Mouse (Mus musculus) C2C12 (cell line): ENCODE measurements at regions not wholly inside any gene's neighbourhood (a gene's known extent, or its start where the extent isn't known, plus 50 kb on each side); places are given as distances from the start of the nearest gene placed in this dataset.

Experiments used
- H3K27me3 ChIP-seq: one replicate; pipeline ENCODE4 v1.6.1; 2011; ENCODE audit not compliant: control insufficient read depth, insufficient read depth, insufficient read length
- H3K36me3 ChIP-seq: one replicate; pipeline ENCODE4 v1.6.1; 2011; ENCODE audit not compliant: control insufficient read depth, insufficient read depth
- H3K4me3 ChIP-seq: one replicate; pipeline ENCODE4 v1.5.1; 2011; ENCODE audit warnings: mild to moderate bottlenecking, control low read depth; ENCODE audit not compliant: poor library complexity, insufficient read depth, severe bottlenecking
- H3K79me2 ChIP-seq: one replicate; pipeline ENCODE4 v1.6.1; 2011; ENCODE audit not compliant: control insufficient read depth, insufficient read depth
- H3K79me3 ChIP-seq: one replicate; pipeline ENCODE4 v1.6.1; 2011; ENCODE audit warnings: low read depth, control low read depth
- H3ac ChIP-seq: one replicate; pipeline ENCODE3; 2011; ENCODE audit warnings: low read depth; ENCODE audit not compliant: control insufficient read depth, insufficient read length
- CEBPB ChIP-seq: IDR thresholded peaks from one replicate; pipeline ENCODE4 v1.6.1; 2011; ENCODE audit warnings: low read depth, mild to moderate bottlenecking, control low read depth, moderate library complexity
- CTCF ChIP-seq: IDR thresholded peaks from one replicate; pipeline ENCODE4 v1.5.1; 2011; ENCODE audit not compliant: control insufficient read depth, insufficient read depth, insufficient read length
- FOSL1 ChIP-seq: IDR thresholded peaks from one replicate; pipeline ENCODE4 v1.8.0; 2011; ENCODE audit warnings: mild to moderate bottlenecking, low read length; ENCODE audit not compliant: poor library complexity, insufficient read depth, severe bottlenecking
- MAX ChIP-seq: IDR thresholded peaks from one replicate; pipeline ENCODE4 v1.6.1; 2011; ENCODE audit warnings: mild to moderate bottlenecking, control low read depth
- MYOD1 ChIP-seq: IDR thresholded peaks from one replicate; pipeline ENCODE4 v1.6.1; 2011; ENCODE audit warnings: low read depth; ENCODE audit not compliant: control insufficient read depth, insufficient read length
- MYOG ChIP-seq: IDR thresholded peaks from one replicate; pipeline ENCODE4 v1.6.1; 2011; ENCODE audit not compliant: control insufficient read depth, insufficient read length; ENCODE audit errors: extremely low read depth
- USF1 ChIP-seq: IDR thresholded peaks from one replicate; pipeline ENCODE4 v1.6.1; 2011; ENCODE audit warnings: low read depth, mild to moderate bottlenecking, control low read depth, moderate library complexity

- Histone ChIP-seq H3K36me3 (no peaks in the 10 kb centered on the region), H3K4me3 (no peak overlapping the region), H3K27me3 (no peaks in the 10 kb centered on the region), H3K79me3 (no peaks in the 10 kb centered on the region), H3ac (no peak overlapping the region), H3K79me2 (no peaks in the 10 kb centered on the region)
- TF ChIP-seq FOSL1 (no peak), CTCF (no peak), CEBPB (no peak), USF1 (no peak), MYOD1 (no peak), MAX (no peak), MYOG (no peak)
These were observed 90.2 kb downstream of the Setd4 start for GRCm38 (mm10) chr16:93513616-93514041.

GRCm38 (mm10) chr16:93511988-93512387 is 91.9 kb downstream of the Setd4 start:
- TF ChIP-seq USF1 (no peak), CEBPB (no peak), MYOG (no peak), MAX (no peak), MYOD1 (no peak), FOSL1 (no peak), CTCF (no peak)
- Histone ChIP-seq H3K79me3 (no peaks in the 10 kb centered on the region), H3K79me2 (no peaks in the 10 kb centered on the region), H3ac (no peak overlapping the region), H3K4me3 (no peak overlapping the region), H3K36me3 (no peaks in the 10 kb centered on the region), H3K27me3 (no peaks in the 10 kb centered on the region)

GRCm38 (mm10) chr16:93511517-93511916 is 92.3 kb downstream of the Setd4 start:
- H3K36me3 ChIP-seq = no peaks in the 10 kb centered on the region
- no peak overlapping the region for H3ac ChIP-seq

GRCm38 (mm10) chr16:93498800-93499199 is 105.1 kb downstream of the Setd4 start:
- no peaks in the 10 kb centered on the region for H3K27me3 ChIP-seq
- no peak overlapping the region for H3ac ChIP-seq
- H3K36me3 ChIP-seq = no peaks in the 10 kb centered on the region
- H3K4me3 ChIP-seq = no peak overlapping the region
- no peaks in the 10 kb centered on the region for H3K79me2 ChIP-seq
- no peaks in the 10 kb centered on the region for H3K79me3 ChIP-seq
- no peak for TF ChIP-seq FOSL1
- no peak for TF ChIP-seq MYOD1
- no peak for TF ChIP-seq USF1
- TF ChIP-seq CTCF = no peak
- no peak for TF ChIP-seq CEBPB
- TF ChIP-seq MYOG = no peak
- no peak for TF ChIP-seq MAX

More at GRCm38 (mm10) chr16:93511517-93511916, 92.3 kb downstream of the Setd4 start:
- Histone ChIP-seq H3K79me3 (no peaks in the 10 kb centered on the region), H3K4me3 (no peak overlapping the region), H3K27me3 (no peaks in the 10 kb centered on the region), H3K79me2 (no peaks in the 10 kb centered on the region)
- TF ChIP-seq FOSL1 (no peak), MYOD1 (no peak), MYOG (no peak), CEBPB (no peak), CTCF (no peak), USF1 (no peak), MAX (no peak)

- Histone ChIP-seq H3K79me2 (no peaks in the 10 kb centered on the region), H3K79me3 (no peaks in the 10 kb centered on the region), H3ac (no peak overlapping the region), H3K36me3 (no peaks in the 10 kb centered on the region), H3K27me3 (no peaks in the 10 kb centered on the region), H3K4me3 (no peak overlapping the region)
- TF ChIP-seq USF1 (no peak), MAX (no peak), CTCF (no peak), MYOD1 (no peak), MYOG (no peak), FOSL1 (no peak), CEBPB (no peak)
These were observed 110.4 kb downstream of the Setd4 start for GRCm38 (mm10) chr16:93493337-93494002.
